Mouse (Mus musculus) E14TG2a.4 (cell line): ENCODE data around the gene Sema6d.

ENCODE experiments used
- CTCF ChIP-seq: conservative IDR thresholded peaks from 2 replicates; pipeline ENCODE4 v1.5.1; 2014; ENCODE audit warnings: low read length
- NANOG ChIP-seq: IDR thresholded peaks from 2 replicates; pipeline ENCODE4 v1.6.1; 2014; ENCODE audit warnings: borderline replicate concordance, low read length, mixed read lengths

- TF ChIP-seq CTCF (no peak), NANOG (no peak)
Observed at GRCm38 (mm10) chr2:124338296-124338695, 248.5 kb downstream of the Sema6d start.
